Mouse (Mus musculus) megakaryocyte, embryonic 14.5 days (primary cell): ENCODE measurements around the gene Blvrb.

Source experiments
- FLI1 ChIP-seq: IDR thresholded peaks from 2 replicates; pipeline ENCODE4 v1.6.1; 2012; ENCODE audit warnings: low read length, inconsistent platforms, mixed read lengths
- GATA1 ChIP-seq: IDR thresholded peaks from 3 replicates; pipeline ENCODE4 v1.6.1; 2012; ENCODE audit warnings: mixed read lengths, low read length, inconsistent platforms, borderline replicate concordance

- TF ChIP-seq GATA1 (no peak), FLI1 (no peak)
These were observed 53.8 kb downstream of the Blvrb start for GRCm38 (mm10) chr7:27501620-27502019.
